Mouse (Mus musculus): ENCODE measurements around the gene Narfl. TPM values are rescaled to one million over a fixed set of nuclear protein-coding genes. Genes with fewer than 3 reads are reported as not detected.

Narfl gene
- total and polyA plus RNA-seq, 3 experiments = 30.6 to 34.3 TPM; not detected in 1

GRCm38 (mm10) chr17:25808789-25809605, 35.4 kb downstream of the Narfl start, which contains the start of gene Fbxl16:
Gene Fbxl16 (plus strand): TSS chr17:25809085.
- Histone ChIP-seq H3K27me3 (ENCODE audit: control insufficient read depth in 1 of 2, insufficient read depth in 2 of 2, low read length in 2 of 2) (peaks cover 0 to 1% of the 10 kb centered on the region in 2 experiments; a peak in 1 of 4 replicates), H3K79me2 (ENCODE audit: control insufficient read depth, insufficient read depth, low read length, poor library complexity) (no peaks in the 10 kb centered on the region), H3K4me1 (ENCODE audit: control insufficient read depth in 1 of 2, insufficient read depth in 2 of 2, low read length in 2 of 2) (peaks cover 0 to 8% of the 10 kb centered on the region in 2 experiments; a peak in 1 of 4 replicates), H3K36me3 (ENCODE audit: control insufficient read depth in 1 of 2, insufficient read depth in 2 of 2, low read length in 2 of 2) (no peaks in the 10 kb centered on the region), H3K9ac (ENCODE audit: control insufficient read depth, low read depth, low read length, poor library complexity, severe bottlenecking) (no peak within 1 kb of the TSS), H3K9me3 (replicated peaks; ENCODE audit: insufficient read depth, low read length) (no peaks in the 10 kb centered on the region), H3K4me3 (ENCODE audit: control insufficient read depth in 1 of 2, insufficient read depth in 1 of 2, low read depth in 2 of 2, low read length in 2 of 2) (no peak within 1 kb of the TSS), H3K27ac (ENCODE audit: control insufficient read depth, low read depth, low read length) (no peak within 1 kb of the TSS)
- no peak for DNase-seq (ENCODE audit: low read depth, low spot score)
- TF ChIP-seq CHD1 (IDR thresholded peaks at IDR 0.05; ENCODE audit: low read depth, low read length) (no peak), USF2 (IDR thresholded peaks at IDR 0.05; ENCODE audit: borderline replicate concordance in 1 of 2, insufficient read depth in 1 of 2, low read depth in 1 of 2, low read length in 2 of 2) (no peak), SIN3A (IDR thresholded peaks at IDR 0.05; ENCODE audit: low read length) (no peak), ETS1 (IDR thresholded peaks at IDR 0.05; ENCODE audit: low read depth, low read length) (no peak), ZMIZ1 (IDR thresholded peaks at IDR 0.05; ENCODE audit: low read depth, low read length) (no peak), JUND (IDR thresholded peaks at IDR 0.05; ENCODE audit: low read depth, low read length) (no peak), HCFC1 (IDR thresholded peaks at IDR 0.05; ENCODE audit: low read depth, low read length) (no peak), EP300 (IDR thresholded peaks at IDR 0.05; ENCODE audit: low read depth in 1 of 2, low read length in 2 of 2) (no peak), POLR2AphosphoS2 (IDR thresholded peaks at IDR 0.05; ENCODE audit: low read length) (no peak), MAZ (IDR thresholded peaks at IDR 0.05; ENCODE audit: low read depth, low read length) (no peak), MYC (IDR thresholded peaks at IDR 0.05; ENCODE audit: low read depth, low read length) (no peak), E2F4 (IDR thresholded peaks at IDR 0.05; ENCODE audit: borderline replicate concordance, low read depth, low read length) (no peak), POLR2AphosphoS5 (IDR thresholded peaks at IDR 0.05; ENCODE audit: borderline replicate concordance, low read depth, low read length) (no peak), MEF2A (IDR thresholded peaks at IDR 0.05; ENCODE audit: extremely low read depth, insufficient replicate concordance, low read depth, low read length, poor library complexity, severe bottlenecking) (no peak), ZNF384 (IDR thresholded peaks at IDR 0.05; ENCODE audit: low read depth, low read length) (no peak), MYB (IDR thresholded peaks at IDR 0.05; ENCODE audit: low read depth, low read length) (no peak)

DNA sequence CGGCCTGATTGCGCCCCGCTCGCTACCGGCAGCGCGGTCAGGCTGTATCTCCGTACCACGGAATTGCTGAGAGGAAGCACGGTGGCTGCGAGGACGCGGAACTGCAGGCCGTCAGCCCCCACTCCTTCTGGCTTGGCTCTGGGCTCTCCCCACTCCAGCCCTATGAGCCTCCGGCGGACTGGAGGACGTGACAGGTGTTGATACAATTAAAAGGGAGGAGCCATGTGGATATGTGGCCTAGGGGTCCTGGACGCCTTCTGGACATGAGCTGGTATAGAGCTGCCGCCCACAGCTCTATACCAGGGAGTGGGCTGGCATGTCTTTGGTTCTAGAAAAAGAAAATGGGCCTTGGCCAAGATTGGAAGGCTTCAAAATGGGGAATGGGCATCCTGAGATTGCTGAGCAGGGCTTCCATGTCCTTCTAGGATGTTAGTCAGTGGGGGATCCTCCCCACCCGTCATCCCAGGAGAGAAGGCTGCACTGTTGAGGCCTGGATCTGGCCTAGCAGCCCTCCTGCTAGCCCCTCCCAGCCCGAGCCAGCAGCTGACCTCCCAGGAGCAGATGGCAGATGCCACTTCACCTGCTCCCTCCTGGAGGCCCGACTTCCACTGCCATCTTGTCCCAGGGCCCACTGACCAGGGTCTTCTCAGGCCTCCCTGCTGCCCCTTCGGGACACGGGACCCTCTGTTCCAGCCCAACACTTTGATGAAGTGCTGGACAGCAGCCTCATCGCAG, 36.2 kb downstream of the Narfl start:
- H3K36me3 ChIP-seq (ENCODE audit: control insufficient read depth in 1 of 2, insufficient read depth in 2 of 2, low read length in 2 of 2) = no peaks in the 10 kb centered on the region
- no peak overlapping the region for H3K9ac ChIP-seq (ENCODE audit: control insufficient read depth, low read depth, low read length, poor library complexity, severe bottlenecking)
- peaks cover 0 to 8% of the 10 kb centered on the region in 2 experiments; a peak in 1 of 4 replicates for H3K4me1 ChIP-seq (ENCODE audit: control insufficient read depth in 1 of 2, insufficient read depth in 2 of 2, low read length in 2 of 2)
- H3K9me3 ChIP-seq (replicated peaks; ENCODE audit: insufficient read depth, low read length) = no peaks in the 10 kb centered on the region
- no peak for TF ChIP-seq ETS1 (IDR thresholded peaks at IDR 0.05; ENCODE audit: low read depth, low read length)
- no peak for DNase-seq (ENCODE audit: low read depth, low spot score)
- no peak overlapping the region for H3K4me3 ChIP-seq (ENCODE audit: control insufficient read depth in 1 of 2, insufficient read depth in 1 of 2, low read depth in 2 of 2, low read length in 2 of 2)
- no peaks in the 10 kb centered on the region for H3K79me2 ChIP-seq (ENCODE audit: control insufficient read depth, insufficient read depth, low read length, poor library complexity)
- H3K27ac ChIP-seq (ENCODE audit: control insufficient read depth, low read depth, low read length) = no peak overlapping the region
- H3K27me3 ChIP-seq (ENCODE audit: control insufficient read depth in 1 of 2, insufficient read depth in 2 of 2, low read length in 2 of 2) = peaks cover 0 to 1% of the 10 kb centered on the region in 2 experiments; a peak in 2 of 4 replicates
